15 mouse cellular contexts compared by ENCODE assay signal in genomic region chr8:60666852-60667251, GRCm38 (mm10). TPM values are rescaled to one million over a fixed set of nuclear protein-coding genes. Genes with fewer than 3 reads are reported as not detected.
DNase-seq lines count a peak whose midpoint lies in the region; ATAC-seq and TF ChIP-seq lines count a peak whose summit lies in the region.
"Had no signal": no experiment of that assay in that cellular context is flagged by ENCODE, and none has a peak within 500 bp of the region (broad histone marks: within the 10 kb centered on the region; RNA-seq: fewer than 3 reads in every experiment).

No protein-coding gene starts in this region.

- no peak overlapping the region for H3K9ac ChIP-seq in hindbrain, embryonic 13.5 days
- H3K9ac ChIP-seq in midbrain, postnatal 0 days (replicated peaks; ENCODE audit: low read length, poor library complexity, severe bottlenecking), result no peak overlapping the region
- H3K9ac ChIP-seq in midbrain, embryonic 14.5 days (replicated peaks; ENCODE audit: low read length), result no peak overlapping the region
- no peak overlapping the region for H3K9ac ChIP-seq in heart, embryonic 11.5 days (ENCODE audit: low read depth, low read length)
- H3K9ac ChIP-seq: embryonic facial prominence, embryonic 12.5 days; heart, embryonic 13.5 days; limb, embryonic 13.5 days; neural tube, embryonic 13.5 days had no signal

- 0 out of 2 replicates have a peak, but pooled peaks cover 4% of the 10 kb centered on the region for H3K36me3 ChIP-seq in hindbrain, embryonic 13.5 days
- 0 out of 2 replicates have a peak, but pooled peaks cover 4% of the 10 kb centered on the region for H3K36me3 ChIP-seq in hindbrain, embryonic 10.5 days
- no peaks in the 10 kb centered on the region; the same call in 1 of the 2 replicates for H3K36me3 ChIP-seq in midbrain, postnatal 0 days (ENCODE audit: insufficient read depth, low read length)
- H3K36me3 ChIP-seq in midbrain, embryonic 14.5 days (ENCODE audit: control insufficient read depth, insufficient read depth, low read length), result no peaks in the 10 kb centered on the region
- H3K36me3 ChIP-seq in heart, embryonic 11.5 days (ENCODE audit: control insufficient read depth, insufficient read depth, low read length), result no peaks in the 10 kb centered on the region
- H3K36me3 ChIP-seq: embryonic facial prominence, embryonic 12.5 days; heart, embryonic 13.5 days; limb, embryonic 13.5 days had no signal

- DNase-seq in hindbrain, embryonic 10.5 days (ENCODE audit: low spot score), result no peak
- DNase-seq in midbrain, postnatal 0 days (ENCODE audit: low spot score), result peak; percentile 49
- DNase-seq in midbrain, embryonic 14.5 days, result no peak
- peak; percentile 38 for DNase-seq in cerebellum, adult 9-11 months
- DNase-seq in right cerebral cortex, postnatal 25 days, result peak; percentile 14
- DNase-seq in gastrocnemius, postnatal 25 days, result no peak

- H3K4me3 ChIP-seq in hindbrain, embryonic 13.5 days, result no peak overlapping the region
- H3K4me3 ChIP-seq in hindbrain, embryonic 10.5 days, result no peak overlapping the region
- no peak overlapping the region for H3K4me3 ChIP-seq in midbrain, postnatal 0 days (ENCODE audit: low read depth, low read length)
- no peak overlapping the region for H3K4me3 ChIP-seq in midbrain, embryonic 14.5 days (replicated peaks; ENCODE audit: low read depth, low read length)
- no peak overlapping the region for H3K4me3 ChIP-seq in heart, embryonic 11.5 days (ENCODE audit: low read depth, low read length)
- H3K4me3 ChIP-seq: embryonic facial prominence, embryonic 12.5 days; heart, embryonic 13.5 days; limb, embryonic 13.5 days; neural tube, embryonic 13.5 days had no signal

- no peaks in the 10 kb centered on the region for H3K9me3 ChIP-seq in hindbrain, embryonic 13.5 days
- H3K9me3 ChIP-seq in hindbrain, embryonic 10.5 days, result no peaks in the 10 kb centered on the region
- no peaks in the 10 kb centered on the region for H3K9me3 ChIP-seq in midbrain, postnatal 0 days (ENCODE audit: low read length)
- H3K9me3 ChIP-seq in midbrain, embryonic 14.5 days (ENCODE audit: control insufficient read depth, low read length), result no peaks in the 10 kb centered on the region
- no peaks in the 10 kb centered on the region for H3K9me3 ChIP-seq in heart, embryonic 11.5 days (replicated peaks; ENCODE audit: control insufficient read depth, low read length)
- H3K9me3 ChIP-seq: embryonic facial prominence, embryonic 12.5 days; heart, embryonic 13.5 days; limb, embryonic 13.5 days; neural tube, embryonic 13.5 days had no signal

- no peak for TF ChIP-seq CTCF in midbrain, postnatal 0 days (IDR thresholded peaks at IDR 0.05)

- 66% methylated on average over 3 of the region's 3 CpGs for WGBS in hindbrain, embryonic 13.5 days
- WGBS in hindbrain, embryonic 10.5 days, result 82% methylated on average over 3 of the region's 3 CpGs
- WGBS in midbrain, postnatal 0 days, result 66% methylated on average over 3 of the region's 3 CpGs
- WGBS in midbrain, embryonic 14.5 days, result 74% methylated on average over 3 of the region's 3 CpGs
- WGBS in heart, embryonic 11.5 days (ENCODE audit: insufficient replicate concordance), result 72% methylated on average over 3 of the region's 3 CpGs

- H3K27me3 ChIP-seq in hindbrain, embryonic 13.5 days, result no peaks in the 10 kb centered on the region
- H3K27me3 ChIP-seq in hindbrain, embryonic 10.5 days (ENCODE audit: insufficient read depth, poor library complexity, severe bottlenecking), result no peaks in the 10 kb centered on the region
- no peaks in the 10 kb centered on the region for H3K27me3 ChIP-seq in midbrain, postnatal 0 days (ENCODE audit: insufficient read depth, low read length)
- no peaks in the 10 kb centered on the region for H3K27me3 ChIP-seq in midbrain, embryonic 14.5 days (ENCODE audit: control insufficient read depth, insufficient read depth, low read length)
- H3K27me3 ChIP-seq in heart, embryonic 11.5 days (ENCODE audit: control insufficient read depth, insufficient read depth, low read length), result no peaks in the 10 kb centered on the region
- H3K27me3 ChIP-seq: embryonic facial prominence, embryonic 12.5 days; heart, embryonic 13.5 days; limb, embryonic 13.5 days; neural tube, embryonic 13.5 days had no signal

- ATAC-seq in hindbrain, embryonic 13.5 days (ENCODE audit: low FRiP score), result 0 out of 2 replicates have a peak, but pooled peaks have one; percentile 21
- no peak for ATAC-seq in midbrain, postnatal 0 days (ENCODE audit: low FRiP score)
- ATAC-seq in midbrain, embryonic 14.5 days (ENCODE audit: low FRiP score, low TSS enrichment), result no peak
- ATAC-seq in heart, embryonic 11.5 days (replicated peaks; ENCODE audit: insufficient number of reproducible peaks, low FRiP score, low TSS enrichment), result no peak
- ATAC-seq: inflammation-experienced regulatory T-cells, adult 6 months; lung, postnatal 0 days had no signal

- no peak overlapping the region for H3K4me2 ChIP-seq in hindbrain, embryonic 13.5 days
- H3K4me2 ChIP-seq in midbrain, postnatal 0 days (ENCODE audit: low read depth, low read length, poor library complexity, severe bottlenecking), result no peak overlapping the region
- H3K4me2 ChIP-seq in midbrain, embryonic 14.5 days (ENCODE audit: low read length), result no peak overlapping the region
- H3K4me2 ChIP-seq in heart, embryonic 11.5 days, result no peak overlapping the region
- H3K4me2 ChIP-seq: embryonic facial prominence, embryonic 12.5 days; heart, embryonic 13.5 days; limb, embryonic 13.5 days; midbrain, embryonic 11.5 days; neural tube, embryonic 13.5 days had no signal

- H3K27ac ChIP-seq in hindbrain, embryonic 13.5 days, result no peak overlapping the region
- H3K27ac ChIP-seq in hindbrain, embryonic 10.5 days, result no peak overlapping the region
- H3K27ac ChIP-seq in midbrain, postnatal 0 days (ENCODE audit: low read depth, low read length), result no peak overlapping the region
- H3K27ac ChIP-seq in midbrain, embryonic 14.5 days (replicated peaks; ENCODE audit: low read depth, low read length), result no peak overlapping the region
- H3K27ac ChIP-seq in heart, embryonic 11.5 days (ENCODE audit: low read depth, low read length), result no peak overlapping the region
- H3K27ac ChIP-seq: embryonic facial prominence, embryonic 12.5 days; heart, embryonic 13.5 days; limb, embryonic 13.5 days; neural tube, embryonic 13.5 days had no signal

- peaks cover 5% of the 10 kb centered on the region; the same call in 1 of the 2 replicates for H3K4me1 ChIP-seq in hindbrain, embryonic 13.5 days (replicated peaks)
- no peaks in the 10 kb centered on the region; the same call in 1 of the 2 replicates for H3K4me1 ChIP-seq in hindbrain, embryonic 10.5 days (replicated peaks)
- no peaks in the 10 kb centered on the region for H3K4me1 ChIP-seq in midbrain, postnatal 0 days (ENCODE audit: insufficient read depth, low read length)
- no peaks in the 10 kb centered on the region for H3K4me1 ChIP-seq in midbrain, embryonic 14.5 days (ENCODE audit: control insufficient read depth, insufficient read depth, low read length)
- no peaks in the 10 kb centered on the region for H3K4me1 ChIP-seq in heart, embryonic 11.5 days (ENCODE audit: control insufficient read depth, insufficient read depth, low read length)
- H3K4me1 ChIP-seq: heart, embryonic 13.5 days; neural tube, embryonic 13.5 days had no signal

RNA-seq across cellular contexts. Expression of gene Mfap3l, which starts 34.2 kb away (rescaled TPM):
- polyA plus RNA-seq in hindbrain, embryonic 13.5 days (2015; fragmentation: Nextera tagmentation; extraction: Ambion mirVana), result 1.7 and 2.4 TPM in 2 replicates
- polyA plus RNA-seq in hindbrain, embryonic 10.5 days (2016; fragmentation: Nextera tagmentation; extraction: Ambion mirVana), result 1.2 and 1.6 TPM in 2 replicates
- total RNA-seq in midbrain, postnatal 0 days (2014; rRNA removed), result 11.4 and 16.4 TPM in 2 replicates
- polyA plus RNA-seq in midbrain, postnatal 0 days (2015; fragmentation: Nextera tagmentation; extraction: Ambion mirVana), result 2.8 and 3.0 TPM in 2 replicates
- polyA plus RNA-seq in midbrain, embryonic 14.5 days (2014; fragmentation: Nextera tagmentation; extraction: Ambion mirVana), result 2.4 and 3.0 TPM in 2 replicates
- polyA plus RNA-seq in heart, embryonic 11.5 days (2014; fragmentation: Nextera tagmentation; extraction: Ambion mirVana), result 1.4 and 1.5 TPM in 2 replicates
- 1 to 10 TPM; 3.8 to 4.4 TPM for total RNA-seq in gastrocnemius, postnatal 25 days (2021)

Comparison
In these comparisons a context has a peak if more than half of its experiments do, and no peak if none do; other contexts are left out.
1. DNase-seq: peak in midbrain, postnatal 0 days (single experiment), cerebellum, adult 9-11 months (single experiment) and right cerebral cortex, postnatal 25 days (single experiment); none in hindbrain, embryonic 10.5 days (single experiment), midbrain, embryonic 14.5 days (single experiment) and gastrocnemius, postnatal 25 days (single experiment).